In genomic region chr7:132197817-132198475, GRCm38 (mm10) we compare ENCODE assay signal across 23 mouse cellular contexts. TPM values are rescaled to one million over a fixed set of nuclear protein-coding genes. Genes with fewer than 3 reads are reported as not detected.
DNase-seq lines count a peak whose midpoint lies in the region; ATAC-seq lines count a peak whose summit lies in the region.
"Had no signal": no experiment of that assay in that cellular context is flagged by ENCODE, and none has a peak within 500 bp of the region (broad histone marks: within the 10 kb centered on the region; RNA-seq: fewer than 3 reads in every experiment).

No protein-coding gene starts in this region.

- H3K36me3 ChIP-seq in neural tube, embryonic 15.5 days, result no peaks in the 10 kb centered on the region
- H3K36me3 ChIP-seq: embryonic facial prominence, embryonic 12.5 days; forebrain, embryonic 12.5 days; heart, embryonic 15.5 days; hindbrain, embryonic 10.5 days; hindbrain, embryonic 15.5 days had no signal

- no peaks in the 10 kb centered on the region for H3K4me1 ChIP-seq in neural tube, embryonic 15.5 days
- H3K4me1 ChIP-seq: heart, embryonic 15.5 days; hindbrain, embryonic 15.5 days had no signal

- no peak overlapping the region for H3K4me2 ChIP-seq in neural tube, embryonic 15.5 days
- H3K4me2 ChIP-seq: embryonic facial prominence, embryonic 12.5 days; forebrain, embryonic 12.5 days; heart, embryonic 11.5 days; heart, embryonic 15.5 days; hindbrain, embryonic 15.5 days had no signal

- H3K27me3 ChIP-seq in neural tube, embryonic 15.5 days (replicated peaks), result no peaks in the 10 kb centered on the region
- H3K27me3 ChIP-seq: embryonic facial prominence, embryonic 12.5 days; heart, embryonic 15.5 days; hindbrain, embryonic 15.5 days; Patski had no signal

- no peak overlapping the region for H3K9ac ChIP-seq in neural tube, embryonic 15.5 days (replicated peaks)
- H3K9ac ChIP-seq: embryonic facial prominence, embryonic 12.5 days; forebrain, embryonic 12.5 days; heart, embryonic 15.5 days; hindbrain, embryonic 15.5 days had no signal

- peak; percentile 22 for DNase-seq in embryo, embryonic 10.5 days (ENCODE audit: low spot score)
- no peak for DNase-seq in embryo, embryonic 9.5 days (ENCODE audit: extremely low spot score)
- peak; percentile 76 for DNase-seq in left cerebral cortex, postnatal 4 days
- DNase-seq in left cerebral cortex, postnatal 14 days (ENCODE audit: low spot score in 2 of 2), result no peak
- peak; percentile 19 for DNase-seq in neural tube, embryonic 10.5 days (ENCODE audit: extremely low spot score, low spot score)
- no peak for DNase-seq in heart, adult 18-20 months
- DNase-seq: adrenal gland, adult 2 months; adrenal gland, postnatal 25 days; cerebellum, adult 8-10 months; gastrocnemius, postnatal 36 days; heart, adult 11 months had no signal

- H3K4me3 ChIP-seq in neural tube, embryonic 15.5 days (replicated peaks), result no peak overlapping the region
- H3K4me3 ChIP-seq: embryonic facial prominence, embryonic 12.5 days; forebrain, embryonic 12.5 days; heart, embryonic 15.5 days; hindbrain, embryonic 10.5 days; hindbrain, embryonic 15.5 days had no signal

- H3K9me3 ChIP-seq in neural tube, embryonic 15.5 days (replicated peaks), result no peaks in the 10 kb centered on the region
- H3K9me3 ChIP-seq: embryonic facial prominence, embryonic 12.5 days; forebrain, embryonic 12.5 days; heart, embryonic 15.5 days; hindbrain, embryonic 10.5 days; hindbrain, embryonic 15.5 days had no signal

- no peak for ATAC-seq in neural tube, embryonic 15.5 days (ENCODE audit: low FRiP score)
- ATAC-seq: forebrain, embryonic 16.5 days; inflammation-experienced regulatory T-cells, adult 6 months; intestine, postnatal 0 days; Patski had no signal

- intact Hi-C loops in left cerebral cortex, postnatal 4 days (cut with DNase I), result no loop called here
- intact Hi-C loops in left cerebral cortex, postnatal 14 days (cut with DNase I), result no loop called here

- whole genome bisulfite sequencing in neural tube, embryonic 15.5 days, result 53% methylated on average over 7 of the region's 7 CpGs

- H3K27ac ChIP-seq in neural tube, embryonic 15.5 days (replicated peaks), result no peak overlapping the region
- H3K27ac ChIP-seq: embryonic facial prominence, embryonic 12.5 days; forebrain, embryonic 12.5 days; heart, embryonic 15.5 days; hindbrain, embryonic 10.5 days; hindbrain, embryonic 15.5 days had no signal

RNA-seq across cellular contexts. Expression of gene Cpxm2, which starts 43.4 kb away (rescaled TPM):
- total RNA-seq in left cerebral cortex, postnatal 4 days (2021), result 1 to 10 TPM; 7.3 to 8.1 TPM
- total RNA-seq in left cerebral cortex, postnatal 14 days (2021), result 1 to 10 TPM; 4.5 to 4.9 TPM
- polyA plus RNA-seq in neural tube, embryonic 15.5 days (2015; fragmentation: Nextera tagmentation; extraction: Ambion mirVana), result 1.3 and 1.4 TPM in 2 replicates
- 10 to 100 TPM; 35.9 to 58.1 TPM for total RNA-seq in heart, adult 18-20 months (2021)
- total RNA-seq: CH12.LX had no signal
- polyA plus RNA-seq: heart, embryonic 11.5 days; inflammation-experienced regulatory T-cells, adult 6 months; Patski had no signal

Comparison
In these comparisons a context has a peak if more than half of its experiments do, and no peak if none do; other contexts are left out.
1. DNase-seq: peak in embryo, embryonic 10.5 days (single experiment), left cerebral cortex, postnatal 4 days (single experiment) and neural tube, embryonic 10.5 days (single experiment); none in embryo, embryonic 9.5 days (single experiment), left cerebral cortex, postnatal 14 days (0 of 2) and heart, adult 18-20 months (0 of 2).
2. RNA of gene Cpxm2, which starts 43.4 kb away (total RNA-seq): 35.9 to 58.1 TPM in heart, adult 18-20 months; 7.3 to 8.1 TPM in left cerebral cortex, postnatal 4 days and 4.5 to 4.9 TPM in left cerebral cortex, postnatal 14 days; every median in the first group is over 4 times any median in the second.